Mouse (Mus musculus): ENCODE measurements around the gene Dpysl4. TPM values are rescaled to one million over a fixed set of nuclear protein-coding genes. Genes with fewer than 3 reads are reported as not detected.

Gene Dpysl4
- polyA plus RNA-seq, 1 experiment from 2014 or later, result 11.6 TPM

DNA sequence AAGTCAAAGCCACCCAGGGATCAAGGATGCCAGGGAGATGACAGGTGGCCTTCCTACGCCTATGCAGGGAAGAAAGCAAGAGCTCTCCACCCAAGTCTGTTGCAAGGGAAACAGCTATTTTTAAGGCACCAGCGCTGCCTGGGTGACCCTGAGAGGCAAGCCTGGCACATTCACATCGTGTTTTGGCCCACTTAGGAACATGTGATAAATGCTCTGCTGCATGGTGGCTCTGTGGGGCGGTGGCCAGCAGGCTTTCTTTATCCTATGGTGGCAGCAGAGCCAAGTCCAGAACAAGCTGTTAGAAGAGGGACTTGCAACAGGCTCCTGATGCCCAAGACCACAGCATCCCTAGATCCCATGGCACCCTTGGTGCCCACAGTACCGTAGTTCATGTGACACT lies 49.4 kb downstream of the Dpysl4 start:
- ATAC-seq, result no peak
- peaks cover 3% of the 10 kb centered on the region; the same call in 1 of the 2 replicates for H3K4me1 ChIP-seq (ENCODE audit: control insufficient read depth, insufficient read depth, low read length)
- no peak overlapping the region for H3K27ac ChIP-seq (ENCODE audit: low read length)
- no peaks in the 10 kb centered on the region for H3K27me3 ChIP-seq (replicated peaks; ENCODE audit: control insufficient read depth, insufficient read depth, low read length)
- WGBS, result 78% methylated on average over 5 of the region's 5 CpGs
- no peak overlapping the region for H3K4me3 ChIP-seq (ENCODE audit: low read length)
- H3K36me3 ChIP-seq (ENCODE audit: control insufficient read depth, insufficient read depth, low read length), result no peaks in the 10 kb centered on the region
- H3K9me3 ChIP-seq (ENCODE audit: control insufficient read depth, low read length), result no peaks in the 10 kb centered on the region
- no peak overlapping the region for H3K4me2 ChIP-seq (ENCODE audit: low read depth, low read length)
- no peak overlapping the region for H3K9ac ChIP-seq (ENCODE audit: low read depth, low read length)

DNA sequence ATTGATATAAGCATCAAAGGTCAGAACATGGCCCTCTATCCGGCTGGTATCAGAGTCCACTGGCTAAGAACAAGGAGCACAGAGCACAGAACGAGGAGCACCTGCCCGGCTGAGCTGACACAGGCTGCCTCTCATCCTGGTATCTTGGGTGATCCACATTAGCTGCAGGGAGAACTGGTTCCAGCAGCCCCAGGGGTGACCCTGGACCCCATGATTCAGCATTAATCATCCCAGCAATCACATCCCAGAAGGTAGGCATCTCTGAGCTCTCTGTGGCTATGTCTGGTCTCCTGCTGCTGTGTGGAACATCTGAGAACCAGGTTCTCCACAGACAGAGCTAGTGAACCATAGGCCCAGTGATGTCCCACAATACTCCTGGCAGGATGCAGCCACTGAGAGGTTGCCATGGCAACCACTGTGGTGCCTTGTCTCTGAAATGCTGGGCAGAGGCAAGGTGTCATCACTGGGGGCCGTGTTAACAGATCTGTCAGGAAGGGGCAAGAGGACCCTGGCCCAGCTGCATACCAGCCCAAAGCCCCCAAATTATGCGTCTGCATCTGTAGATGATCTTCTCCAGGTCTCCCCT lies 51.2 kb downstream of the Dpysl4 start:
- no peaks in the 10 kb centered on the region for H3K9me3 ChIP-seq (ENCODE audit: control insufficient read depth, low read length)
- no peak overlapping the region for H3K9ac ChIP-seq (ENCODE audit: low read depth, low read length)
- no peaks in the 10 kb centered on the region for H3K4me1 ChIP-seq (ENCODE audit: control insufficient read depth, insufficient read depth, low read length)
- H3K27ac ChIP-seq (ENCODE audit: low read length), result no peak overlapping the region
- H3K36me3 ChIP-seq (ENCODE audit: control insufficient read depth, insufficient read depth, low read length), result no peaks in the 10 kb centered on the region
- 64% methylated on average over 5 of the region's 5 CpGs for WGBS
- ATAC-seq, result no peak
- no peaks in the 10 kb centered on the region for H3K27me3 ChIP-seq (replicated peaks; ENCODE audit: control insufficient read depth, insufficient read depth, low read length)
- H3K4me2 ChIP-seq (ENCODE audit: low read depth, low read length), result no peak overlapping the region
- no peak overlapping the region for H3K4me3 ChIP-seq (ENCODE audit: low read length)

DNA sequence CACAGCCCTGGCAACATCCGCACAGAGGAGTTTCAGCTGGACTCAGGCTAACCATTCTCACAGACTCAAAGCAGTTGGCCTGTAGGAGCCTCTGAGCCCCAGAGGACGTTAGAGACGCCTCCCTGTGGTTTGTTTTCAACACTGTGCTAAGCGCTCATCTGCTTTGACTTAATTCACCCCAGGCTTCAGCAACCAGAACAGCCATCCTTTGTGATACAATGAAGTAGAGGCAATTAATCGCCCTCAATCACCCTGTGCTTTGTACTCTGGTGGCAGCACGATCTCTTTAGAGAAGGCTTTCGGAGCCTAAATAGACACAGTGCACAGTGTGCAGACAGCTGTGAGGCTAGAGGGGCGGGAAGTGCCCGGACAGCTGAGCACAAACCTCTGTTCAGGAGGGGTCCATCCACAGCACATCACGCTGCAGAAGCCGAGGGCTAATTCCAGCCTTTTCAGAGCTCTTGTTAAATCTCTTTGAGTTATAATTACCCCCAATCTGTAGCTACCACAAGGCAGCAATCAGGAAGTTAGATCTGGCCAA lies 54.2 kb downstream of the Dpysl4 start:
- H3K9ac ChIP-seq (ENCODE audit: low read depth, low read length), result no peak overlapping the region
- no peaks in the 10 kb centered on the region for H3K9me3 ChIP-seq (ENCODE audit: control insufficient read depth, low read length)
- no peak overlapping the region for H3K27ac ChIP-seq (ENCODE audit: low read length)
- H3K4me3 ChIP-seq (ENCODE audit: low read length), result no peak overlapping the region
- H3K36me3 ChIP-seq (ENCODE audit: control insufficient read depth, insufficient read depth, low read length), result no peaks in the 10 kb centered on the region
- H3K27me3 ChIP-seq (replicated peaks; ENCODE audit: control insufficient read depth, insufficient read depth, low read length), result no peaks in the 10 kb centered on the region
- H3K4me1 ChIP-seq (ENCODE audit: control insufficient read depth, insufficient read depth, low read length), result no peaks in the 10 kb centered on the region
- ATAC-seq, result no peak
- H3K4me2 ChIP-seq (ENCODE audit: low read depth, low read length), result no peak overlapping the region
- WGBS, result 25% methylated on average over 11 of the region's 11 CpGs

DNA sequence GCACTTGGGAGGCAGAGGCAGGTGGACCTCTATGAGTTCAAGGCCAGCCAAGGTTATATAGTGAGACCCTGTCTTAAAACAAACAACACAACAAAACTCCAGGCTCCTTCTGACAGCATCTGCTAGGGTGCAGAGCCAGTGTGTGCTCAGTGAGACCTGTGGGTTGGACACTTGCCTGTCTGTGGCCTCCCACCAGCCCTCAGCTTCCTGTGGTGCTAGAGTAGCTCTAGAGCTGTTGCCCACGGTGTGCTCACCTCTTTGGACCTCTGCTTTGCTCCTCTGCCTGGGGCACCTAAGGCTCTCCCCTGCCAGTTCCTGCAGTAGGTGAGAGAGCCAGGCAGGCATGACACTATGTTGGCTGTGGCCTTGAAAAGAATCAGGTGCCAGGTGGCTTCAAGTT lies 58.0 kb downstream of the Dpysl4 start:
- no peaks in the 10 kb centered on the region for H3K27me3 ChIP-seq (replicated peaks; ENCODE audit: control insufficient read depth, insufficient read depth, low read length)
- WGBS, result 63% methylated on average over 1 of the region's 1 CpGs
- no peak overlapping the region for H3K4me3 ChIP-seq (ENCODE audit: low read length)
- H3K36me3 ChIP-seq (ENCODE audit: control insufficient read depth, insufficient read depth, low read length), result no peaks in the 10 kb centered on the region
- ATAC-seq, result no peak
- H3K9me3 ChIP-seq (ENCODE audit: control insufficient read depth, low read length), result no peaks in the 10 kb centered on the region
- no peak overlapping the region for H3K9ac ChIP-seq (ENCODE audit: low read depth, low read length)
- H3K4me2 ChIP-seq (ENCODE audit: low read depth, low read length), result no peak overlapping the region
- H3K4me1 ChIP-seq (ENCODE audit: control insufficient read depth, insufficient read depth, low read length), result peaks cover 6% of the 10 kb centered on the region
- no peak overlapping the region for H3K27ac ChIP-seq (ENCODE audit: low read length)

DNA sequence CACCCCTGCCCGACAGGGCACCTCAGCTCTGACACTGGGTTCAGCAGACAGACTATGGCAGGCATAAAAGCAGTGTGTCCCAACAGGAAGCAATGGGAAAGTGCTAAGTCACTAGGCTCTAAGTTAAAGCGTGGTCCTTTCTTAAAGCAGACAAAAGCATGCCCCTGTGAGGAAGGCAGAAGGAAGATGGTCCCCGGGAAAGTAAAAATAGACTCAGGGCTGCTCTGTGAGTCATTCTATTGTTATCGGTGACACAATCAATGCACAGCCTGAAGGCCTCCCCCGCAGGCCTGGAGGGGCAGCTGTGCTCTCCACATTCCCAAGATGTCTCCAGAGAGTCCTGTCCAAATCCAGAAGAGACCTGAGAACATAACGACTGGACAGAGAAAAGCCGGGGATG lies 60.1 kb downstream of the Dpysl4 start:
- WGBS, result 57% methylated on average over 7 of the region's 7 CpGs
- ATAC-seq, result no peak
- no peaks in the 10 kb centered on the region for H3K36me3 ChIP-seq (ENCODE audit: control insufficient read depth, insufficient read depth, low read length)
- H3K4me3 ChIP-seq (ENCODE audit: low read length), result no peak overlapping the region
- no peak overlapping the region for H3K4me2 ChIP-seq (ENCODE audit: low read depth, low read length)
- H3K27ac ChIP-seq (ENCODE audit: low read length), result no peak overlapping the region
- H3K27me3 ChIP-seq (replicated peaks; ENCODE audit: control insufficient read depth, insufficient read depth, low read length), result no peaks in the 10 kb centered on the region
- H3K9ac ChIP-seq (ENCODE audit: low read depth, low read length), result no peak overlapping the region
- H3K9me3 ChIP-seq (ENCODE audit: control insufficient read depth, low read length), result no peaks in the 10 kb centered on the region
- peaks cover 8% of the 10 kb centered on the region for H3K4me1 ChIP-seq (ENCODE audit: control insufficient read depth, insufficient read depth, low read length)

DNA sequence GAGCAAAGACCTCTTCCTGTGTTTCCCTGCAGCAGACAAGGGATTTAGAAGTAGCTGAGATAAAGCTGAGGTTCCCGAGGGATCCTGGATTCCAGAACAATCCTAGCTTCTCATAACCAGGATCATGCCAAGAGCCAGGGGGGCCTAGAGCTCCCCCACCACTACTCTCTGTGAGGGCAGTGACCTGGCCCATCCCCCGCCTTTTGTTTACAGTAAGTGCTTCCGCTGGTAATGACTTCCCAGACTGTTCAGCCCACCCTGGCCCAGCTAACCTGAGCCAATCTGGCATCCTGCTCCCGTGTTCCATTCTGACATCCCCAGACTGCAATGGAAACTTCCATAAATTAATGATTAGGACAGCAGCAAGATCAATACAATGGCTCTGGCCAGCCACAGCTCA lies 61.6 kb downstream of the Dpysl4 start:
- Histone ChIP-seq H3K4me1 (ENCODE audit: control insufficient read depth, insufficient read depth, low read length) (peaks cover 14% of the 10 kb centered on the region), H3K9me3 (ENCODE audit: control insufficient read depth, low read length) (no peaks in the 10 kb centered on the region), H3K27ac (ENCODE audit: low read length) (no peak overlapping the region), H3K4me2 (ENCODE audit: low read depth, low read length) (no peak overlapping the region), H3K9ac (ENCODE audit: low read depth, low read length) (no peak overlapping the region), H3K36me3 (ENCODE audit: control insufficient read depth, insufficient read depth, low read length) (no peaks in the 10 kb centered on the region), H3K4me3 (ENCODE audit: low read length) (no peak overlapping the region), H3K27me3 (replicated peaks; ENCODE audit: control insufficient read depth, insufficient read depth, low read length) (no peaks in the 10 kb centered on the region)
- 25% methylated on average over 4 of the region's 4 CpGs for WGBS
- ATAC-seq, result no peak

DNA sequence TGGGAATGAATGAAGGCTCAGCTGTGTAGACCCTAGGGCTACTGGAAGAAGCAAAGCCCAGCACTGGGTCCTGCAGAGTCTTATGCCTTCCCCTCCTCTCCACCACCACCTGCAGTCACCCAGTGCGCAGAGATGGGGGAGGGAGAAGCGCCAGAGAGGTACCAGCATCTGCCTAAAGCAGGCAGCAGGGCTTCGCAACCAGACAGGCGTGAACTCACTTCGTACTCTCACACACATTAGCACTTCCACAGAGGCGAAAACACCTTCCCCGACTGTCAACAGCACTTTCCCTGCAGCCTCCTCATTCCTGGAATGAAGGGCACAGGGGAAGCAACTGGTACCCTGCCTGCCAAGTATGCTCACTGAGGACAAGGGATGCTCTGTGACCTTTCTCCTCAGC lies 63.6 kb downstream of the Dpysl4 start:
- H3K27ac ChIP-seq (ENCODE audit: low read length), result no peak overlapping the region
- 33% methylated on average over 6 of the region's 7 CpGs for WGBS
- H3K4me3 ChIP-seq (ENCODE audit: low read length), result no peak overlapping the region
- no peaks in the 10 kb centered on the region for H3K9me3 ChIP-seq (ENCODE audit: control insufficient read depth, low read length)
- H3K36me3 ChIP-seq (ENCODE audit: control insufficient read depth, insufficient read depth, low read length), result no peaks in the 10 kb centered on the region
- H3K4me1 ChIP-seq (ENCODE audit: control insufficient read depth, insufficient read depth, low read length), result peaks cover 14% of the 10 kb centered on the region
- H3K9ac ChIP-seq (ENCODE audit: low read depth, low read length), result no peak overlapping the region
- H3K4me2 ChIP-seq (ENCODE audit: low read depth, low read length), result no peak overlapping the region
- H3K27me3 ChIP-seq (replicated peaks; ENCODE audit: control insufficient read depth, insufficient read depth, low read length), result no peaks in the 10 kb centered on the region
- no peak for ATAC-seq

DNA sequence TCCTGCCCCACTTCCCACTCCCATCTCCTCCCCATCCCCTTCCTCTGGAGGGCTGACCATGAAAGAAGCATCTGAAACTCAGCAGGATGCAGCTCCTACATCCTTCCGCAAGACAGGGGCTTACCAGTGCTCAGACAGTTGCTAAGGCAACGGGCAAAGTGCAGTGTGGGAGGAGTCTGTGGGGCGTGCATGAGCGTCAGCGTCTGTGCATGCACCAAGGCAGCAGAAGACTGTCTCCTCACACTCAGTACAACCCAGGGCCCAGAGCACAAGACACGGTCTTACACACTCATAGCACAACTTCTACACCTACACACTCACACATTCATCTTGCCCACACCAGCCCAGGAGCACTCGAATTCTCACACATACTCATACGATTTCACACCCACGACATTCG lies 65.3 kb downstream of the Dpysl4 start:
- no peak overlapping the region for H3K27ac ChIP-seq (ENCODE audit: low read length)
- ATAC-seq, result peak; percentile 94
- H3K9me3 ChIP-seq (ENCODE audit: control insufficient read depth, low read length), result no peaks in the 10 kb centered on the region
- no peak overlapping the region for H3K4me3 ChIP-seq (ENCODE audit: low read length)
- no peaks in the 10 kb centered on the region for H3K36me3 ChIP-seq (ENCODE audit: control insufficient read depth, insufficient read depth, low read length)
- peaks cover 16% of the 10 kb centered on the region for H3K4me1 ChIP-seq (ENCODE audit: control insufficient read depth, insufficient read depth, low read length)
- no peaks in the 10 kb centered on the region for H3K27me3 ChIP-seq (replicated peaks; ENCODE audit: control insufficient read depth, insufficient read depth, low read length)
- H3K9ac ChIP-seq (ENCODE audit: low read depth, low read length), result no peak overlapping the region
- H3K4me2 ChIP-seq (ENCODE audit: low read depth, low read length), result no peak overlapping the region
- WGBS, result 28% methylated on average over 10 of the region's 10 CpGs
